Mouse (Mus musculus) heart, postnatal 25 days (tissue): ENCODE measurements at regions not wholly inside any gene's neighbourhood (a gene's known extent, or its start where the extent isn't known, plus 50 kb on each side); places are given as distances from the start of the nearest gene placed in this dataset.

Source experiments
- DNase-seq: peaks from one replicate; pipeline ENCODE4 v3.0.0; 2022; ENCODE audit warnings: low spot score
- intact Hi-C: fragments of 180-260 bp; cut with DNase I; formaldehyde crosslinking; loops from one replicate; pipeline ENCODE4 v1.15.1; 2025

GRCm38 (mm10) chr6:66012675-66013074 lies 60.3 kb downstream of the 4930544G11Rik start:
- intact Hi-C loops = no loop called here
- DNase-seq = no peak

- intact Hi-C loops = no loop called here
- DNase-seq = no peak
Observed at GRCm38 (mm10) chr6:66023531-66023930, 71.1 kb downstream of the 4930544G11Rik start.

DNA sequence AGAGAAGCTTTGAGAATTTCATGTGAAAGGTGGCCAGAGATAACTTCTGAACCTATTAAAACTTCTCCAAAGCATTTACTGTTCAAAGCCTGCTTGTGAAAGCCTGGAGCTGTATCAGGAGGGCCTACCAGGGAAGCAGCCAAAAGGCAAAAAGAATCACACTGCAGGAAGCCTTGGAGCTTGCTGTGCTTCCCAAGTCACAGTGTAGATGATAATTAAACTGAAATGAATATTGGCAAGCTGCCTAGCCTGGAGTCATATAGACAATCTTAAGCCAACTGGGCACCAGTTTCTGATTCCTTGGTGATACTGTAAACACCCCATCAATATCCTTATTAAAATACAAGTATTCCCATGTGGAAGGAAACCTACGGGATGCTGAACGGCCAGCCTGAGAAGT lies 84.4 kb downstream of the 4930544G11Rik start:
- intact Hi-C loops = no loop called here
- no peak for DNase-seq

DNA sequence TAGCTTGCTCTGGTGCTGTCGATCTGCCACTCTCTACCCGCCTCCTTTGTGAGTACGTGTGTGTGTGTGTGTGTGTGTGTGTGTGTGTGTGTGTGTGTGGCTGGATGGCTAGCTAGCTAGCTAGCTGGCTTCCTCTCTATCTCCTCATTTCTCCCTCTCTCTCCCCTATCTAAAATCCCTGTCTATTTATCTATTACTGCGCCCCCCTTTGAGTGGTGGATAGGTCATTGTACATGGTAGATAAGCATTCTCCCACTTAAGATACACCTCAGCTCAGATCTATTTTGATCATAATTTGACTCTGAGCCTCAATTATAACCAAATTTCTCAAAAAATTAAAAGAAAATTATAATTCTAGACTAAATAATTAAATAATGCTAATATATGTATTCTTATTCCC lies 99.4 kb downstream of the 4930544G11Rik start:
- no peak for DNase-seq
- intact Hi-C loops = no loop called here

DNA sequence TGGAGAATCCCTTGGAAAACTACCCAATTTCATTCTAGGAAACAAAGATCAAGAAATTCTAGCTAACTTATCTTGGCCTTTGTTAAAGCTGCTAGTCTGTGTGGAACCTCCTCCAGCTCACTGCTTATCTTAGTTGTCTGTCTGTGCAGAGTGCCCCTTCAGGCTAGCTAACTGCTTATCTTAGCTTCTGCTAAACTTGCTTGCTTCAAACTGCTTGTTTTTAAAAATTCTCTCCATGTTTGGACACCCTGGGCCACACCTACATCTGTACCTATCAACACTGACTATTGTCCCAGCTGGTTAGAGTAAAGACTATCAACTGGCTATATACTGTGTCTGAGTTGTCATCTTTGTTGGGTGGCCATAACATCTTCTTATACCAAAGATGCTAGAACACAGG lies 100.0 kb downstream of the 4930544G11Rik start:
- intact Hi-C loops = no loop called here
- no peak for DNase-seq

GRCm38 (mm10) chr6:66053197-66053596 lies 100.8 kb downstream of the 4930544G11Rik start:
- DNase-seq = no peak
- intact Hi-C loops = no loop called here

DNA sequence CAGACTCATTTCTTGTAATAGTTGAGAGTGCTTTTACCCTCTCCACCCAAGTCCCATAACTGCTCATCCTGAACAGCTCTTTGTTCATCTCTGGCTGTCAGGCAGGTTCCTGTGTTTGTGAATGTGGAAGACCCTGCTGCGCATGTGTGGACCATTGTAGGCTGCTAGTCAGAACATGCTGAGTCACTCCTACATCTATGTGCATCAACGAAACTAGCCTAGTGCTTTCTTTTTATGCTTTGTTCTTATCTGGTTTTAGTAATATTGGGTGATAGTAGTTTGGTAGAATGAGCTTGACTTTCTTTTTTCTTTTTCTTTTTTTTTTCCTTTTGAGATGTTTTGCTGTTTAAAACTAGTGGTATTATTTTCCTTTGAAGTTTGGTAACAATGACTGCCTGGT lies 116.5 kb downstream of the 4930544G11Rik start:
- intact Hi-C loops = no loop called here
- DNase-seq = no peak

DNA sequence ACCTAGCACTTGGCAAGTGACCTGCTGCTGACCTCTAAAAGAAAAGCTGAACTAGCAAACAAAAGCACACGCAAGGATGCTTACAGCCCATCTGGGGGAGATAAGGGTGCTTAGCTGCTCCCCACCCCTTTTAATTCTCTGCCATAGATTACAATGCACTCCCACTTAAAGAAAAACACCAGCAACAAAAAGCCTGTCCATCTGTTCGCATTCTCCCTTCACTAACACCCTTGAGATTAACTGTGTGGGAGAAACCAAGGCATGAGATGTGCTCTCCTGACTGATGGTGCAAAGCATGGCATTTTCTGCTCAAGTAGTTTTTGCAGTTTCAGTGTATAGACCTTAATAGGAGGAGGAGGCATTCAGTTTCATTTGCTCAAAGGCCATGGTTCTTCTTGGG lies 125.0 kb downstream of the 4930544G11Rik start:
- DNase-seq = no peak
- intact Hi-C loops = no loop called here

- no peak for DNase-seq
- intact Hi-C loops = no loop called here
Observed at GRCm38 (mm10) chr6:66078769-66079168, 126.4 kb downstream of the 4930544G11Rik start.

- DNase-seq = no peak
- intact Hi-C loops = no loop called here
Observed at GRCm38 (mm10) chr6:66101555-66102071, 149.2 kb downstream of the 4930544G11Rik start.

GRCm38 (mm10) chr6:66114366-66114765 lies 162.0 kb downstream of the 4930544G11Rik start:
- intact Hi-C loops = no loop called here

GRCm38 (mm10) chr6:66121479-66122183 lies 169.2 kb downstream of the 4930544G11Rik start:
- DNase-seq = no peak
- intact Hi-C loops = no loop called here

More at GRCm38 (mm10) chr6:66114366-66114765, 162.0 kb downstream of the 4930544G11Rik start:
- DNase-seq = no peak

- intact Hi-C loops = no loop called here
- DNase-seq = no peak
Observed at GRCm38 (mm10) chr6:66124292-66124691, 171.9 kb downstream of the 4930544G11Rik start.

GRCm38 (mm10) chr6:66151786-66152185 lies 199.4 kb downstream of the 4930544G11Rik start:
- intact Hi-C loops = no loop called here
- DNase-seq = no peak

DNA sequence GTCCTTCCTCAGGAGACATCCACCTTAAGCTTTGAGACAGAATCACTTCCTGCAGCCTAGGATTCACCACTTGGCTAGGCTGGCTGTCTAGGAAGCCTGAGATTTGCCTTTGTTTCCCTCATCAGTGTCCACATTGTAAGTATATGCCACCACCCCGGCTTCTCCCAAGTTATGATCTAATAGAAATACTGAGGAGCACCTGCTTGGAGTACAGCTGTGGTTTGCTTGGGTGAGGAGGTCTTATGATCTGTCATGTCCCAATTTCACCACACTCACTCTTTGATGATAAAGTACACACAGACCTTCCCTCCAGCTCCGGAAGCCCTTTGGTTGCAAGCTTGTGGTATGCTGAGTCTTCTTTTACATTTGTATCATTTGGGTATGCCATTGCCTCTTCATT lies 202.4 kb downstream of the 4930544G11Rik start:
- intact Hi-C loops = no loop called here
- DNase-seq = no peak

GRCm38 (mm10) chr6:66160805-66161204 lies 208.4 kb downstream of the 4930544G11Rik start:
- intact Hi-C loops = no loop called here

GRCm38 (mm10) chr6:66168913-66169312 lies 216.5 kb downstream of the 4930544G11Rik start:
- intact Hi-C loops = no loop called here
- DNase-seq = no peak

More at GRCm38 (mm10) chr6:66160805-66161204, 208.4 kb downstream of the 4930544G11Rik start:
- no peak for DNase-seq

- DNase-seq = no peak
- intact Hi-C loops = no loop called here
Observed at GRCm38 (mm10) chr6:66197990-66198389, 245.6 kb downstream of the 4930544G11Rik start.

- DNase-seq = no peak
- intact Hi-C loops = no loop called here
Observed at GRCm38 (mm10) chr6:66200136-66200790, 247.9 kb downstream of the 4930544G11Rik start.

DNA sequence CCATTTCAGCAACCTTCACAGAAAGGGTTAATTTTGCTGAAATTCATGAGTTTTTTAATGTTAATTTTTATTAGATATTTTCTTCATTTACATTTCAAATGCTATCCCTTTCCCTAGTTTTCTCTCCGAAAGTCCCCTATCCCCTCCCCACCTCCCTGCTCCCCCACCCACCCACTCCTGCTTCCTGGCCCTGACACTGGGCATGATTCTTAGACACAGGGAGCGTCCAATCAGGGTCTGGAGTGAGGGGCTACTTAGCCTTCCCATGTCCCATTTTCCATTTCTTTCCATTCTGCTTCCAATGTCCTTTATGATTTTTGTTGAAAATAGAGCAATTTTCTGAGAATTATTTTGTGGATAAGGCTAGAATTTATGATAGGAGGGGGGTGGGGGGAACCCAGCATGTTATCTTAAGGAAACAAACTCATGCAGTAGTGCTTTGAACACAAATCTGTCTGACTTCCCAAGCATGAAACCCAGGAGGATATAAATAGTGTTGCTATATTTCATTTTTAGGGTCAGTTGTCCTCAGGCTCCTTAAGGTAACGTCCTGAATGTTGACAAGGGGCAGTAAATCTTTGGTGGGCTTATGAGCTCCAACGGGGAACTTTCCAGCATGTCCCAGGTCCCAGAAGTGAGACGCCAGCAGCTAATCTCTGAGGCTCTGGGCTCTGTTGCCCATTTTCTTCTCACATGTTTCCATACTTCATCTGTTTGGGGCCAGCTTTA lies 254.0 kb downstream of the 4930544G11Rik start:
- DNase-seq = no peak

GRCm38 (mm10) chr6:66217543-66217942 lies 265.1 kb downstream of the 4930544G11Rik start:
- no peak for DNase-seq
- intact Hi-C loops = no loop called here

More for the DNA sequence above, 254.0 kb downstream of the 4930544G11Rik start:
- intact Hi-C loops = no loop called here
